Comparison of ENCODE assay signal across 32 mouse cellular contexts in the genomic region with DNA sequence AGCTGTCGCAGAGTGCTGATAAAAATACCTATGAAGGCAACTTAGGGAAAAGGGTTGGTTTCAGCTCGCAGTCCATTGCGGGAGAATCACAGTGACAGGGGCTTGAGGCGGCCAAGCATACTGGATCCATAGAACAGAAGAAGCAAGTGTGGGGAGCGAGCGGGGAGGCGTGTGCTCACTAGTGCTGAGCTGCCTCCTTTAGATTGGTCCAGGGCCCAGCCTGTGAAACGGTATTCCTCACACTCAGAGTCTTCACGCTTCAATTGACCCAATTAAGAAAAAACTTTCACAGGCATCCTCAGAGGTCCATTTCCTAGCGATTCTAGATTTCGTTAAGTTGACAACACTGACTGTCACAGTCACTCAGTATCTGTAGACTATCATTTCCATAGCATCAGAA. TPM values are rescaled to one million over a fixed set of nuclear protein-coding genes. Genes with fewer than 3 reads are reported as not detected.
DNase-seq lines count a peak whose midpoint lies in the region; ATAC-seq and TF ChIP-seq lines count a peak whose summit lies in the region.
"Had no signal": no experiment of that assay in that cellular context is flagged by ENCODE, and none has a peak within 500 bp of the region (broad histone marks: within the 10 kb centered on the region; RNA-seq: fewer than 3 reads in every experiment).

No protein-coding gene starts in this region.

- no peak overlapping the region for H3K4me2 ChIP-seq in embryonic facial prominence, embryonic 11.5 days (ENCODE audit: low read depth, low read length)
- H3K4me2 ChIP-seq in hindbrain, postnatal 0 days (ENCODE audit: low read depth, low read length) = no peak overlapping the region
- no peak overlapping the region for H3K4me2 ChIP-seq in hindbrain, embryonic 14.5 days (replicated peaks)
- H3K4me2 ChIP-seq in neural tube, embryonic 12.5 days (replicated peaks) = 0 out of 2 replicates have a peak overlapping the region, but pooled peaks have one; percentile 92
- no peak overlapping the region for H3K4me2 ChIP-seq in neural tube, embryonic 15.5 days

- no peak overlapping the region for H3K4me3 ChIP-seq in embryonic facial prominence, embryonic 11.5 days (ENCODE audit: low read depth, low read length)
- no peak overlapping the region for H3K4me3 ChIP-seq in embryonic facial prominence, embryonic 10.5 days
- no peak overlapping the region for H3K4me3 ChIP-seq in hindbrain, postnatal 0 days (ENCODE audit: low read length)
- no peak overlapping the region for H3K4me3 ChIP-seq in hindbrain, embryonic 14.5 days (replicated peaks; ENCODE audit: low read length)
- no peak overlapping the region for H3K4me3 ChIP-seq in neural tube, embryonic 12.5 days
- H3K4me3 ChIP-seq in neural tube, embryonic 15.5 days (replicated peaks) = no peak overlapping the region
- H3K4me3 ChIP-seq: left cerebral cortex, adult 2 months; midbrain, embryonic 15.5 days had no signal

- DNase-seq in embryonic facial prominence, embryonic 11.5 days (ENCODE audit: low spot score) = peak; percentile 32
- no peak for DNase-seq in embryonic facial prominence, embryonic 10.5 days (ENCODE audit: low spot score)
- DNase-seq in hindbrain, postnatal 0 days (ENCODE audit: low spot score) = peak; percentile 32
- no peak for DNase-seq in hindbrain, embryonic 14.5 days (ENCODE audit: low spot score)
- peak; percentile 64 for DNase-seq in retina, postnatal 1 day
- no peak for DNase-seq in layer of hippocampus, adult 9-11 months
- DNase-seq: adrenal gland, postnatal 10 days; cerebellum, adult 11-12 months; cerebellum, adult 9-11 months; heart, postnatal 14 days; kidney, adult 8-10 months; liver; lung, adult 2 months; lung, postnatal 14 days; right cerebral cortex, postnatal 25 days; thymus, adult 18-20 months; thymus, postnatal 25 days had no signal

- no peak overlapping the region for H3K27ac ChIP-seq in embryonic facial prominence, embryonic 11.5 days (replicated peaks; ENCODE audit: low read depth, low read length)
- no peak overlapping the region for H3K27ac ChIP-seq in embryonic facial prominence, embryonic 10.5 days (replicated peaks)
- no peak overlapping the region for H3K27ac ChIP-seq in hindbrain, postnatal 0 days
- H3K27ac ChIP-seq in hindbrain, embryonic 14.5 days = no peak overlapping the region
- H3K27ac ChIP-seq in neural tube, embryonic 12.5 days = no peak overlapping the region
- no peak overlapping the region for H3K27ac ChIP-seq in neural tube, embryonic 15.5 days (replicated peaks)
- H3K27ac ChIP-seq: forebrain, embryonic 13.5 days; left cerebral cortex, adult 2 months; liver, embryonic 14.5 days; midbrain, embryonic 15.5 days; stomach, postnatal 0 days had no signal

- TF ChIP-seq CTCF in hindbrain, postnatal 0 days (IDR thresholded peaks at IDR 0.05; ENCODE audit: low read depth) = no peak

- H3K4me1 ChIP-seq in embryonic facial prominence, embryonic 11.5 days (ENCODE audit: control insufficient read depth, insufficient read depth, low read length) = peaks cover 2% of the 10 kb centered on the region
- peaks cover 40% of the 10 kb centered on the region for H3K4me1 ChIP-seq in embryonic facial prominence, embryonic 10.5 days
- peaks cover 5% of the 10 kb centered on the region; the same call in 1 of the 2 replicates for H3K4me1 ChIP-seq in hindbrain, postnatal 0 days (ENCODE audit: insufficient read depth, low read length)
- peaks cover 28% of the 10 kb centered on the region for H3K4me1 ChIP-seq in hindbrain, embryonic 14.5 days (replicated peaks; ENCODE audit: control insufficient read depth, insufficient read depth, low read length)
- H3K4me1 ChIP-seq in neural tube, embryonic 12.5 days = peaks cover 45% of the 10 kb centered on the region
- H3K4me1 ChIP-seq in neural tube, embryonic 15.5 days = peaks cover 39% of the 10 kb centered on the region

- H3K9ac ChIP-seq in embryonic facial prominence, embryonic 11.5 days (replicated peaks; ENCODE audit: low read length) = no peak overlapping the region
- H3K9ac ChIP-seq in hindbrain, postnatal 0 days (replicated peaks; ENCODE audit: low read length) = no peak overlapping the region
- H3K9ac ChIP-seq in hindbrain, embryonic 14.5 days = no peak overlapping the region
- no peak overlapping the region for H3K9ac ChIP-seq in neural tube, embryonic 12.5 days
- no peak overlapping the region for H3K9ac ChIP-seq in neural tube, embryonic 15.5 days (replicated peaks)
- H3K9ac ChIP-seq: liver, embryonic 14.5 days; midbrain, embryonic 15.5 days had no signal

- no peaks in the 10 kb centered on the region for H3K36me3 ChIP-seq in embryonic facial prominence, embryonic 11.5 days (replicated peaks; ENCODE audit: control insufficient read depth, insufficient read depth, low read depth, low read length)
- H3K36me3 ChIP-seq in embryonic facial prominence, embryonic 10.5 days (replicated peaks) = no peaks in the 10 kb centered on the region
- no peaks in the 10 kb centered on the region for H3K36me3 ChIP-seq in hindbrain, postnatal 0 days (ENCODE audit: insufficient read depth, low read length)
- no peaks in the 10 kb centered on the region for H3K36me3 ChIP-seq in hindbrain, embryonic 14.5 days (replicated peaks; ENCODE audit: control insufficient read depth, insufficient read depth)
- H3K36me3 ChIP-seq in neural tube, embryonic 12.5 days = no peaks in the 10 kb centered on the region
- H3K36me3 ChIP-seq in neural tube, embryonic 15.5 days = no peaks in the 10 kb centered on the region
- H3K36me3 ChIP-seq: midbrain, embryonic 15.5 days had no signal

- WGBS in embryonic facial prominence, embryonic 11.5 days = 37% methylated on average over 11 of the region's 11 CpGs
- 30% methylated on average over 11 of the region's 11 CpGs for WGBS in embryonic facial prominence, embryonic 10.5 days
- 30% methylated on average over 11 of the region's 11 CpGs for WGBS in hindbrain, postnatal 0 days
- WGBS in hindbrain, embryonic 14.5 days = 34% methylated on average over 11 of the region's 11 CpGs
- 38% methylated on average over 11 of the region's 11 CpGs for WGBS in neural tube, embryonic 12.5 days
- WGBS in neural tube, embryonic 15.5 days = 36% methylated on average over 11 of the region's 11 CpGs

- ATAC-seq in embryonic facial prominence, embryonic 11.5 days (replicated peaks; ENCODE audit: insufficient number of reproducible peaks, low FRiP score, low TSS enrichment, low read depth) = no peak
- 0 out of 2 replicates have a peak, but pooled peaks have one; percentile 33 for ATAC-seq in hindbrain, postnatal 0 days
- ATAC-seq in hindbrain, embryonic 14.5 days (ENCODE audit: low FRiP score) = no peak
- no peak for ATAC-seq in neural tube, embryonic 12.5 days (ENCODE audit: low FRiP score, low read depth)
- ATAC-seq in neural tube, embryonic 15.5 days (ENCODE audit: low FRiP score) = no peak
- ATAC-seq: forebrain, embryonic 13.5 days; inflammation-experienced regulatory T-cells, adult 6 months; midbrain, embryonic 15.5 days had no signal

- peaks cover 21% of the 10 kb centered on the region for H3K27me3 ChIP-seq in embryonic facial prominence, embryonic 11.5 days (ENCODE audit: control insufficient read depth, insufficient read depth, low read length)
- peaks cover 71% of the 10 kb centered on the region for H3K27me3 ChIP-seq in embryonic facial prominence, embryonic 10.5 days (replicated peaks; ENCODE audit: low read depth, poor library complexity, severe bottlenecking)
- peaks cover 19% of the 10 kb centered on the region; the same call in 1 of the 2 replicates for H3K27me3 ChIP-seq in hindbrain, postnatal 0 days (ENCODE audit: insufficient read depth, low read length)
- H3K27me3 ChIP-seq in hindbrain, embryonic 14.5 days (ENCODE audit: control insufficient read depth, insufficient read depth, low read length) = peaks cover 36% of the 10 kb centered on the region
- peaks cover 11% of the 10 kb centered on the region; the same call in 1 of the 2 replicates for H3K27me3 ChIP-seq in neural tube, embryonic 12.5 days (replicated peaks)
- peaks cover 25% of the 10 kb centered on the region for H3K27me3 ChIP-seq in neural tube, embryonic 15.5 days (replicated peaks)

- no peaks in the 10 kb centered on the region for H3K9me3 ChIP-seq in embryonic facial prominence, embryonic 11.5 days (replicated peaks; ENCODE audit: control insufficient read depth, low read length)
- H3K9me3 ChIP-seq in embryonic facial prominence, embryonic 10.5 days = no peaks in the 10 kb centered on the region
- H3K9me3 ChIP-seq in hindbrain, postnatal 0 days (ENCODE audit: low read length) = no peaks in the 10 kb centered on the region
- no peaks in the 10 kb centered on the region for H3K9me3 ChIP-seq in hindbrain, embryonic 14.5 days (ENCODE audit: control insufficient read depth, low read length)
- no peaks in the 10 kb centered on the region for H3K9me3 ChIP-seq in neural tube, embryonic 12.5 days
- H3K9me3 ChIP-seq in neural tube, embryonic 15.5 days (replicated peaks) = no peaks in the 10 kb centered on the region
- H3K9me3 ChIP-seq: forebrain, embryonic 13.5 days; midbrain, embryonic 15.5 days had no signal

RNA-seq across cellular contexts. Expression of gene Tcf15, which starts 2.4 kb away (rescaled TPM):
- 11.3 and 12.2 TPM in 2 replicates for polyA plus RNA-seq in embryonic facial prominence, embryonic 11.5 days (2014; fragmentation: Nextera tagmentation; extraction: Ambion mirVana)
- polyA plus RNA-seq in embryonic facial prominence, embryonic 10.5 days (2016; fragmentation: Nextera tagmentation; extraction: Ambion mirVana) = 9.2 and 10.3 TPM in 2 replicates
- total RNA-seq in hindbrain, postnatal 0 days (2014; rRNA removed) = 4.9 TPM in 1 of 2 replicates, not detected in the other
- 0.74 and 1.2 TPM in 2 replicates for polyA plus RNA-seq in hindbrain, postnatal 0 days (2015; fragmentation: Nextera tagmentation; extraction: Ambion mirVana)
- 1.6 and 2.3 TPM in 2 replicates for polyA plus RNA-seq in hindbrain, embryonic 14.5 days (2014; fragmentation: Nextera tagmentation; extraction: Ambion mirVana)
- 22.6 and 26.3 TPM in 2 replicates for polyA plus RNA-seq in neural tube, embryonic 12.5 days (2016; fragmentation: Nextera tagmentation; extraction: Ambion mirVana)
- polyA plus RNA-seq in neural tube, embryonic 15.5 days (2015; fragmentation: Nextera tagmentation; extraction: Ambion mirVana) = 2.1 and 4.0 TPM in 2 replicates
- total RNA-seq: CH12.LX had no signal
- polyA plus RNA-seq: C2C12; inflammation-experienced regulatory T-cells, adult 6 months had no signal

RNA-seq across cellular contexts. Expression of gene Srxn1, which starts 35.6 kb away (rescaled TPM):
- 10.0 and 10.6 TPM in 2 replicates for polyA plus RNA-seq in embryonic facial prominence, embryonic 11.5 days (2014; fragmentation: Nextera tagmentation; extraction: Ambion mirVana)
- polyA plus RNA-seq in embryonic facial prominence, embryonic 10.5 days (2016; fragmentation: Nextera tagmentation; extraction: Ambion mirVana) = 10.7 and 12.4 TPM in 2 replicates
- 51.7 and 54.5 TPM in 2 replicates for total RNA-seq in hindbrain, postnatal 0 days (2014; rRNA removed)
- 26.4 and 26.8 TPM in 2 replicates for polyA plus RNA-seq in hindbrain, postnatal 0 days (2015; fragmentation: Nextera tagmentation; extraction: Ambion mirVana)
- polyA plus RNA-seq in hindbrain, embryonic 14.5 days (2014; fragmentation: Nextera tagmentation; extraction: Ambion mirVana) = 22.5 and 26.2 TPM in 2 replicates
- polyA plus RNA-seq in neural tube, embryonic 12.5 days (2016; fragmentation: Nextera tagmentation; extraction: Ambion mirVana) = 19.5 and 20.2 TPM in 2 replicates
- polyA plus RNA-seq in neural tube, embryonic 15.5 days (2015; fragmentation: Nextera tagmentation; extraction: Ambion mirVana) = 25.8 and 27.7 TPM in 2 replicates
- total RNA-seq: CH12.LX had no signal

RNA-seq across cellular contexts. Expression of gene Scrt2, which starts 59.6 kb away (rescaled TPM):
- polyA plus RNA-seq in embryonic facial prominence, embryonic 11.5 days (2014; fragmentation: Nextera tagmentation; extraction: Ambion mirVana) = 1.9 and 2.6 TPM in 2 replicates
- 0.93 and 1.5 TPM in 2 replicates for polyA plus RNA-seq in embryonic facial prominence, embryonic 10.5 days (2016; fragmentation: Nextera tagmentation; extraction: Ambion mirVana)
- total RNA-seq in hindbrain, postnatal 0 days (2014; rRNA removed) = 13.3 and 18.4 TPM in 2 replicates
- polyA plus RNA-seq in hindbrain, postnatal 0 days (2015; fragmentation: Nextera tagmentation; extraction: Ambion mirVana) = 4.1 and 4.4 TPM in 2 replicates
- 10.9 and 13.6 TPM in 2 replicates for polyA plus RNA-seq in hindbrain, embryonic 14.5 days (2014; fragmentation: Nextera tagmentation; extraction: Ambion mirVana)
- 34.5 and 35.4 TPM in 2 replicates for polyA plus RNA-seq in neural tube, embryonic 12.5 days (2016; fragmentation: Nextera tagmentation; extraction: Ambion mirVana)
- polyA plus RNA-seq in neural tube, embryonic 15.5 days (2015; fragmentation: Nextera tagmentation; extraction: Ambion mirVana) = 7.5 and 9.2 TPM in 2 replicates
- total RNA-seq: CH12.LX; gastrocnemius, adult 8-10 months; gastrocnemius, postnatal 4 days; heart, adult 8-10 months; heart, postnatal 14 days had no signal
- polyA plus RNA-seq: C2C12; heart, embryonic 14.5 days; inflammation-experienced regulatory T-cells, adult 6 months; lung, adult 2 months; spleen, adult 2 months; stomach, postnatal 0 days had no signal

Comparison
In these comparisons a context has a peak if more than half of its experiments do, and no peak if none do; other contexts are left out.
1. DNase-seq: peak in embryonic facial prominence, embryonic 11.5 days (single experiment), hindbrain, postnatal 0 days (single experiment) and retina, postnatal 1 day (single experiment); none in embryonic facial prominence, embryonic 10.5 days (single experiment), hindbrain, embryonic 14.5 days (single experiment) and layer of hippocampus, adult 9-11 months (single experiment).